Mouse (Mus musculus): ENCODE measurements at regions not wholly inside any gene's neighbourhood (a gene's known extent, or its start where the extent isn't known, plus 50 kb on each side); places are given as distances from the start of the nearest gene placed in this dataset.

DNA sequence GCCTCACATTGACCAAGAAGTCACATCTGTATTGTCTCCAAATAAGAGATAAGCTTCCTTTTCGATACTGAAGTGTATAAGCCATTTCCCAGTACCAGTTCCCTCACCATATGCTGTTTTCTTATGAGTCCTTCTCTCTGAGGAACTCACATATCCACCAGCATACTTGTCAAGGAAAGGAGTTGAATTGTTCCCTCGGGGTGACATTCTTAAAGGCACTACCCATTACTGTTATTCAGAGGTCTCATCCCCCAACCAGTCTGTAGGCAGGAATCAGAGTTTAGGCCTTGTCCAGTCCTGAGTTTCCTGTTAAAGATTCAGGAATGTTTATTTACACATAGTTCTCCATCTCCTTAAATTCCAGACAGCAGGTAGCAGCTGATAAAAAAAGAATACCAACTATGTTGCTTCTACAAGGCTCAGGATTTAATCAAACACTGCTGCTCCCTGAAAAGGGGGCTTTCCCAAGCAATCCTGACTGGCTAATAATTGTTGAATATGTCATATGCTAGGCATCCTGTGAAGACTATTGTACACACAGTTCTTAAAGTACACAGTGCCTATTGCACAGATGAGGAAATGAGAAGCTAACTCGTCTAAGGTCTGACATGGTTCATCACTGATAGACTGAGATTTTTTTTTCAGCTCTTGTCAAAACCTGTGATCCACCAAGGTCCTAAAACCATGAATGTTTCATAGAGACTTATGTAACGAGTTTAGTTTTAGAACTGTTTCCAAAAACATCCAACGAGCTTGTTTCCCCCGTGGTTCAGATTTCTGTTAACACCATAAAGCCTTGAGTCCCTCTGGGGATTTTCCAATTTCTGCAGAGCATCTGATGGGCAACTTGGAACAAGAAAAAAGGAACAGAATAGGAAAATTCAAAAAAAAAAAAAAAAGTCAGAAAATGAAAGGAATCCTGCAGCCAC, 52.5 kb upstream of the Tfpi start:
- TF ChIP-seq GATA1 (IDR thresholded peaks at IDR 0.05; ENCODE audit: borderline replicate concordance, low read length) (no peak), FLI1 (IDR thresholded peaks at IDR 0.05; ENCODE audit: low read length) (no peak)

Measured in megakaryocyte, embryonic 14.5 days (primary cell).